Mouse (Mus musculus) kidney, postnatal 25 days (tissue): Measurements from ENCODE around the gene Malsu1.
A peak's percentile ranks its signal among the peaks of the same experiment; 100 is the strongest.

Experiments
- DNase-seq, 2 experiments: peaks; one replicate each; pipeline ENCODE4 v3.0.0; 2021; ENCODE audit warnings: mixed read lengths in 2 of 2

Malsu1 gene

DNA sequence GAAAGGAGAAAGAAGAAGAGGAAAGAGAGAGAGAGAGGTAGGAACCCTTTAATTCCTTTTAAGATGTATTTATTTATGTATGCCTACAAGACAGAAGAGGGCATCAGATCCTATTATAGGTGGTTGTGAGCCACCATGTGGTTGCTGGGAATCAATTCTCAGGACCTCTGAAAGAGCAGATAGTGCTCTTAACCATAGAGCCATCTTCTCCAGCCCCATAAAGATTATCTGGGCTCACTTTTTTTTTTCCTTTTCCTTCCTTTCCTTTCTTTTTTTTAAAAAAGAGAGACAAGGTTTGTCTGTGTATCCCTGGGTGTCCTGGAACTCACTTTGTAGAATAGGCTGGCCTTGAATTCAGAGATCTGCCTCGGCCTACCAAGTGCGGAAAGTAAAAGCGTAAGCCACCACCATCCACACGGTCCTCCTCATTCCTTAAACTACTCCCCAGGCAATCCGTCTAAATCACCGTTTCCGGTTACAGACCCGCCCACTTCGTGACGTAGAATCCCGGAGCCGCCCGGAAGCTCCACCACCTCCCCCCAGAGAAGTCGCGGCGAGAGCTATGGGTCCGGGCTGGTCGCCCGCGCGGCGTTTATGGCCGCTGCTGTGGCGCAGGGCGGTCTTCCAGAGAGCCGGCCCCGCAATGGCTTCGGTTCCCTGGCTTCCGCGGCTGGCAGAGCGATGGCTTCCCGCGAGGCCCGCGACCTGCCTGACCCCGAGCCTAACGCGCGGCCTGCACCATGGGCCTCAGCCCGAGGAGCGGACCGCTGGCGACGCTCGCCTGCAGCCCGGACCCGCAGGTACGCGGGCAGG is at the start of gene Malsu1:
Gene Malsu1 (plus strand): TSS at position 492 of the 813 bp plus-strand sequence.
- DNase-seq, result peak; percentile 96 to 97

DNA sequence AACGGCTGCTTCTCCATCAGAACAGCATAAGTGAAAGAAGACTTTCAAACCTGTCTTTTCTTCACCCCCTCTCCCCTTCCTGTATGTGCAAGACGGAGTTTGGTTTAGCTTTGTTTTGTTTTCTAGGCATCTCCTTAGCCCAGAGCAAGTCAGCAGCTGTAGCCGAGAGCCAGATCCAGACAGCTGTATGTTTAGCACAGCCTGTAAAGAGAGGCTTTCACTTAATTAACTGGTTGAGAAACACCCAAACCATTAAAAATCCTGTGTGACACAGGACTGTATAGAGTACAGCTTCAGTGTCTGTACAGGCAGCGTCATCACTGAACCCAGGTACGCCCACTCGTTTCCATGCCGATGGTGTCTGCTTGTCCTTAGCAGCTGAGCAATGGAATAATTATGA is 48.3 kb upstream of the Malsu1 start:
- DNase-seq, result no peak

DNA sequence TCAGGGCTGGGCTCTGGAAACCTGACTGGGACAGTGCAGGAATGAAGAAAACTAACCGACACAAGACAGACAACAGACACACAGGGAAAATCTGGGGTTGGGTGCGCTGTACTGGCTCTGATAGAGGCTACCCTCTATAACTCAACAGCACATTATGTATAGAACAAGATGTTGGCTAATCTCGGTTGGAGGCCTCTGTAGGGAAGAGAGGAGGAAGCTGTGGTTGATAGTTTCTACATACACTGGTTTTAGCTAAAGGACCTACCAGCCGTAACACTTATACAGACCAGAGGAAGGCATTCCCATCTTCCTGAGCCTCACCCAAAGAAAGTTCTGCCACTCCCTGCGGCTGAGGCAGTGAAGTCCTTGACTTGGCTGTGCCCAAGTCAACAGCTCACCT is 47.1 kb upstream of the Malsu1 start:
- DNase-seq, result no peak

DNA sequence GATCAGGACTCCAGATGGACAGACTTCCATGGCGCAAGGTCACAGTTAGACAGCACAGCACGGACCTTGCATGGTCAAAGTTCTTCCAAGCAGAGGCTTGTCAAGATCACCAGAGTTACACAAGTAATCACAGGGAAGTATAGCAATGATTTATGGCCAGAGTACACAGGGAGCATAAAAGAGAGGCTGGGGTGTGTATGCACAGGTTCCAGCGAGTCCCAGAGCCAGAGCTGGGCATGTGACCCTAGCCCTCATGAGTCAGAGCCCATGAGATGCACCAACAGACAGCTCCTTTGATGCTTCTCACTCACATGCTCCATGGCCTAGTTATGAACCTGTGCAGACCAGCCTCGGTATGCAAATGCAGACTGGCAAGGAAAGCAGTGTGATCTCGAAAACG is 45.6 kb upstream of the Malsu1 start:
- DNase-seq, result no peak

DNA sequence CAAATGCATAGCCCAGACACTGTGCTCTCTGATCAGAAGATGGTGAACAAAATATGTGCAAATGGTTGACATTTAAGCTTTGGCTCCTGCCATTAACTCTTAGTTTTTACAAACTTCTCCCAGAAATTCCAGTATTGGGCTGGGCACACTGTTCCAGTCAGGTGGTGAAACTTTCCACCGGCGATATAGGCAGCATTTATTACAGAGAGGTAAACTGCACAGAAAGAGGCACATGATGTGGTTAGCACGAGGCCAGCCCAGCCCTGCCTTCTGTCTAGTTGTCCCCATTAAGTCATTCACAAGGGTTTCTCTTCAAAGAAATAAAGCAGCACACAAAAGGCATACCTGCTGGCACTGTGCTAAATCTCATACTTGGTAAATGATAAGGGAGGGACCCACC is 44.9 kb upstream of the Malsu1 start:
- no peak for DNase-seq

DNA sequence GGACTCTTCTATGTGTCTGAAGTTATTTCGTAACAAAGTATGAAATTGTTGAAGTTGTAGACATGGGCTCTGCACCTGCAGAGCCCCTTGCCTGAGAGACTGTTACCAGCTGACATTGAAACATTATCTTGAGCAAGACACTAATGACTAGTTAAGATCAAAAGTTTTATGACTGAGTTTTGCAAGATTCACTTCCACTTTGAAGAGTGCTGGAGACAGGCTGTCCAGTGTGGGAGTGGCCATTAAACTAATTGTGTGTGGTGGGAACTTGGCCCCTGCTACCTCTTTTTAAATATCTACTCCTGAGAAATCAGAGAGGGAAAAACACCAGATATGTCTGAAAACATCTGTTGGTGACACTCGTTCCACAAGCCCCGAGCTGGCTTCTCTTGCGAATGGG is 42.4 kb upstream of the Malsu1 start:
- no peak for DNase-seq

DNA sequence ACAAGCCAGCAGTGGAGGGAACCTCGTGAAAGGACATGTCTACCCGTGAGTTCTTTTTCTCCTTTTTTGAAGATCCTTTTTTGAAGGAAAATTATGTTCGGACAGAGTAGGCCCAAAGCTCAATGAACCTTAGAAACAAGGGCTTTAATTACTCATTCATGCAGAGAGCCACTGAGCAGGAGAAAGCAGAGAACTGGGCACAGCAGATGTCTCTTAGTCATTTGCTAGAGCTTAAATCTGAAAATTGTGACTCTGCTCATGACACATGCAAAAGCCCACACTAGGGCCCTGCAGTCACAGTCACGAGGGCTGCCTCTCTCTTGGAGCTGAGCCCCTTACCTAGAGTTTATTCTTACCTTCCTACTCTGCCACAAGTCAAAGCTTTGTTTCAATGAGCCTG is 40.8 kb upstream of the Malsu1 start:
- DNase-seq, result no peak

DNA sequence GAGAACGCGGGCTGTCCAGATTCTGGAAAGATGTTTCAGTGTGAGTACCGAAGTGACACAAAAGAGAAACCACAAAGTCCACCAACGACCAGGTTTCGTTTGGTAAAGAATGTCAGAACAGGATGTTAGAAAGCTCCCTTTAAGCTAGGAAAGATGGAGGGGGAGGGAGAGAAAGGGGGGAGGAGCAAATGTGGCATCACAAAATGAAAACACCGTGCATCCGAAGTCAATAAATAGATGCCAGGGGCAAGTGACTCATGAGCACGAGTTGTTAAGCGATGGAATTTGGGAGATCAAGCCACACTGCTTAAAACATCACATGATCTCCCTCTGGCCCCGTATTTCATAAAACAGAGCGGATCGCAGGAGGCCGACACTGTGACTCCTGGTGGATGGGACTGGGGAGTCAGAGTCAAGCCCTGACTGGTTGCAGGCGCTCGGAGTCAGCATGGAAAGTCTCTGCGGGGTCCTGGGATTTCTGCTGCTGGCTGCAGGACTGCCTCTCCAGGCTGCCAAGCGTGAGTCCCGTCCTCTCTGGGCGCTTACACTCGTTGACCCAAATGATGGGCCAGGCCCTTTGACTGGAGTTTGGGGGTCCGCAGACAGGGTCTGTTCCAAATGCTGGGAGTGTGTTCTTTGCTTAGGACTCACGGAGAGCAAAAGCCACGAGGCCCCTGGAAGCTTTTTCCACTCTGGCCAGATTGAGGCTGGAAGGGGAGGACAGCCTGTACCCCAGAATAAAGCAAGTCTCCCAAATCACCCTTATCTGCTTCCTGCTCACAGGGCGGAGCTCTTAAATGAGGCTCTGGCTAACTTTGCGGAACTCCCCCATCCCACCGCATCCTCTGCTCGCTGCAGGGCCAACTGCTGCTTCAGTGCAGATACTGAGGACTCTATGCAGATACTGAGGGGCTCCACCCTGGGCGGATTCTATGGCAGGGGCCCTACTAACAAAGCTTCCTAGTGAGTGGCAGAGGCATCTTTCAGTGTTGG is 37.0 kb upstream of the Malsu1 start, which contains the start of gene Gpnmb:
Gene Gpnmb (plus strand): TSS at position 272 of the 993 bp plus-strand sequence.
- no peak for DNase-seq

DNA sequence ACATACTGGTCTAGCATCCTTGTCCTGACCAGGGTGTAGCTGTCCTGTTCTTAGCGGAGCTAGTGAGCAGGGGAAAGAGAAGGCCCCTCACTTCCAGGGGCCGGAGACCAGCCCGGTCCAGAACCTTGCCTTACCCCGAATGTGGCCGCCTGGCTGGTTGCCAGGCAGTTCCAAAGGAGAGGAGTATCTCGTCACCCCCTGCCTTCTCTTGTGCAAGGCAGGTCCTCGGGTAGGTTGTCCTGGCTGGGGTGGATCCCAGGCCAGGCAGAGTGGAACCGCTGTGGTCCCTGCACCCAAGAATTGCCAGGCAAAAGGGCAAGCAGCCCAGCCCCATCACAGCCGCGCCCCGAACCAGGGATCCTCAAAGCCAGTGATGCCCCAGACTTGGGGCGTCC is 36.3 kb upstream of the Malsu1 start:
- DNase-seq, result no peak

DNA sequence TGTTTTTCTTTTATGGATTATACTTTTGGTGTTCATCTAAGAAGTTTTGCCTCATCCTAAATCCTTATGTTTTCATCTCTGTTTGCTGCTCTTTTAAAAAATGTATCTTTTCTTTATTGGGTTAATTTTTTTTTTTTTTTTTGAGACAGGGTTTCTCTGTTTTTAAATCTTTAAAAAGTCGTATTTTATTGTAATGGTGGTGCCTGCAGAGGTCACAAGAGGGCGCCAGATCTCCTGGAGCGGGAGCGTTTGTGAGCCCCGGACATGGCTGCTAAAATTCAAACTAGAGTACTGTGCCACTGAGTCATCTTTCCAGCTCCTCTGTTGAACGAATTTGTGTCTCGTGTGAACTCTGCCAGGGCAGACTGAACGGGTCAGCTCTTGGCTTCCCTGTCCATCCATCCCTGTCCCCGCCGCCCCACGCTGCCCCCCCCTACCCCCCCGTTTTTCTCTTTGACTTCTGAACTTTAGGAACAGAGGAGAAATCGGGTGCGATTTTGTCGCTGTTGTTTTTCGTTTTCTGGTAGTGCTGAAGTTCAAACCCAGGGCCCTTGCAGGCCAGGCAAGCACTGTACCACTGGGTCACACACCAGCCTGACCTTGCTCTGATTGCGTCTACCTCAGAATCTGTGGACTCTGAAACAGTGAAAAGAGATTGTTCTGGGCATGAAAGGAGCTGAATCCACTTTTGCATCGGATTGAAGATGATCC is 34.0 kb upstream of the Malsu1 start:
- DNase-seq, result peak; percentile 57 to 69

DNA sequence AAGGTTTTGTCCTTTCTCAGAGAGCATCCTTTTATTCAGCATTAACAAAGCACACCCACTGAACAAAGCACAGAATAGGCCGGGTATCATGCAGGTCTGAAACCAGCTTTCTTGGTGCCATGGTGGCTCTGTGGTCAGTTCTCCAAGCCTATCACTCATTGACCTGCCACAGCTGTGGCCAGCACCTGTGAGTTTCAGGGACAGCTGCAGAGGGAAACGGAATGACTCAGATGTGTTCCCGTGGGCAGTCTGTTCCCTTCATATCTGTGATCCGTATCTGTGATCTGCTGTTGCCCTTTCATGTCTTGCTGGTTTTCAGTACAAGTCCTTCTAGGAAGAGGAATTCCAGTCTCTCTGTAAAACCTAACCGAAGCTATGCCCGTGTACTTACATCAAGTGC is 27.1 kb upstream of the Malsu1 start:
- DNase-seq, result no peak

DNA sequence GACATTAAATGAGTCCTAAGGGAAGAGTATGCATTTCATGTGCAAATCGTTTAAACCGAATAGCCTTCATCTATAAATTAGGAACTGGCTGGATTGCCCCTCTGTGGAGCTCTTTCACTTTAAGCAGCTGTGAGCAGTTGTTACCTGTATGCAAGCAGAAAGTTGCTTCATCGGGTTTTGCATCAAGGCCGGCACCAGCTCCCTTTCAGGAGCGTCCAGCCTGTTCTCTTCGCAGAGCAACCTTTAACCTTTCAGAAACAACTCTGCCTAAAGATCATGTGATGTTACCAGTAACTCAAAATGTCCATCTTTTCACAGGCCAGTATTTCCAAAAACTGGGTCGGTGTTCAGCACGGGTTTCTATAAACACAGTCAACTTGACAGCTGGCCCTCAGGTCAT is 26.6 kb upstream of the Malsu1 start:
- no peak for DNase-seq

DNA sequence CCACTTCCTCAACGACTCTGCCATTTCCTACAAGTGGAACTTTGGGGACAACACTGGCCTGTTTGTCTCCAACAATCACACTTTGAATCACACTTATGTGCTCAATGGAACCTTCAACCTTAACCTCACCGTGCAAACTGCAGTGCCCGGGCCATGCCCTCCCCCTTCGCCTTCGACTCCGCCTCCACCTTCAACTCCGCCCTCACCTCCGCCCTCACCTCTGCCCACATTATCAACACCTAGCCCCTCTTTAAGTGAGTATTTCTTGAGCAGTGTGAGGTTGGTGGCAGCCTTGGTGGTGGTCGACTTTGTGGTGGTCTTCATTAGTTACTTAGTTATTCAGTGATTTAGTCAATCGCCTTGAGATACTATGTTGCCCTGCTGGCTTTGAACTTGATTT is 25.7 kb upstream of the Malsu1 start:
- DNase-seq, result no peak

DNA sequence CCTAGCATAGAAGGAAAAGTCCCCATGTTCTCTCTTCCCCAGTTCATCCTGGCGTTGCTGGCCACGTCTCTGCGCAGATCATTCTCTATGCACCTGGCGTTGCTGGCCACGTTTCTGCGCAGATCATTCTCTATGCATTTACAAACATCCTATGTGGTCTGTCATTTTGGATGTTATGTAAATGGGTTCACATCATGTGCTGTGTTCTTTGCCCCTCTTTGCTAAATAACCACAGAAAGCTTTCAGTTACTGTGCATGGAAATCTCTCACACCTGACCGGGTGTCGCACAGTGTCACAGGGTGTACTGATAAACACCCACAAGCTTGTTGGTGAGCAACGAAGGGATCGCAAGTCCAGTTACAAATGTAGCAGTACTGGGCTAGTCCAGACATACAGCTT is 25.2 kb upstream of the Malsu1 start:
- no peak for DNase-seq

DNA sequence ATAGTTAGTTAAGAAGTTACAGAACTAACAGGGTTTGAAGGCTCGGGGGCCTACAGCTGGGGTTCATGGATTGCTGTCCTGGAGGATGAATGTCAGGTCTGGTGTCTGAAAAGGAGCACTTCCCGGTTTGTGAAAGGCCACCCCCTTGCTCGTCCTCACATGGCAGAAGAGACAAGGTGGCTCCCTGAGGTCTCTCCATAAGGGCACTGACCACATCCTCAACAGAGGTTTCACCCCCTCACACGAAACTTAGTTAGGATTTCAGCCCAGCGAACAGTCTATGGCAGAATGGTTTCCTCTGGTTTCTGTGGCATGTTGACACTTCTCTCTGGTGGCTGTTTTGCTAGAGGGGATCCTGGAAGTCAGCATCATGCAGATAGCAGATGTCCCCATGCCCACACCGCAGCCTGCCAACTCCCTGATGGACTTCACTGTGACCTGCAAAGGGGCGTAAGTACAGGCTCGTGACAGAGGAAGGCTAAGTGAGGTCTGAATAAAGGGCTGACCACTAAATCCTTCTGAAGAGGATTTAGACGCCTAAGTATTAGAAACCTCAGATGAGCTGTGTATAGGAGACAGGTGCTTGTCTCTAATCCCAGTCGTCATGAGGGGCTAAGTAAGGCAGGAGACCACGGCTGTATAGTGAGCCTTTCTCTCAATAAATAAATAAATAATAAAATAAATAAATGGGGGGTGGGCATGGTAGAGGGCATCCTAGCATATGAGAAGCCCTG is 22.8 kb upstream of the Malsu1 start:
- DNase-seq, result no peak

DNA sequence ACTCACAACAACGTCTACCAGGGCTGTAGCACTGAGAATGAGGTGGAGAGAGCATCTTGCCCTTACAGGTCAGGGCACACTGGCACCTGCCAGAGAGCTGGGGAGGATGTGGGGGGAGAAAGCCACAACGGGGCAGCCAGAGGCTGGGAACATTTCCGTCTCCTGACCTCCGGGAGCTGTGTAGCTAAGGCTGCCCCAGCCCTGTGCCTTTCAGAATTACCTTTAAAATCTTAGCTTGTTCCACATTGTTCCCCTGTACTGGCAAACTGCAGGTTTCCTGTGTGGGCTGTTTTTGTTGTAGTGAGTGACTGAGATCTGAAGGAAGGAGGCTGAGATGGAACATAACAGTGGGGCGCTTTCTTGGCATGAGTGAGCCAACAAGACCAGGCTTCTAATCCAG is 21.4 kb upstream of the Malsu1 start:
- DNase-seq, result no peak

DNA sequence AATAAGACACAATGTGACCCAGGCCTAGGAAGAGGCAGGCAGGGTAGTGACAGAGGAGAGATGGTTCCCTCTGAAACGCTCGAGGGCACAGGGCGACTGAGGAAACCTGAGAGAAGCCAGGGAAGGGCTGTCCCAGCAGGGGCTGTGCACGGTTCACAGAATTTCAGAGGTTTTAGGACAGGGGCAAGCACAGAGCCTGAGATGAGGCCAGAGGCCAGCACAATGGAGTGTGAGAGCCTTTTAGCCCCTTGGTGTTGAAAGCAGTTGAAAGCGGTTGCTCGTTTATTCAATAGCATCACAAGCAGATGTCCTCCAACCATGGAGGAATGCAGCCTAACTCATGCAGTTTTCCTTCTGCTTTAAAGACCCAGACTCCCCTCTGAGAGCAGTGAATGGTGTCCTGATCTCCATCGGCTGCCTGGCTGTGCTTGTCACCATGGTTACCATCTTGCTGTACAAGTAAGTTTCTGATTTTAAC is 18.3 kb upstream of the Malsu1 start:
- no peak for DNase-seq

DNA sequence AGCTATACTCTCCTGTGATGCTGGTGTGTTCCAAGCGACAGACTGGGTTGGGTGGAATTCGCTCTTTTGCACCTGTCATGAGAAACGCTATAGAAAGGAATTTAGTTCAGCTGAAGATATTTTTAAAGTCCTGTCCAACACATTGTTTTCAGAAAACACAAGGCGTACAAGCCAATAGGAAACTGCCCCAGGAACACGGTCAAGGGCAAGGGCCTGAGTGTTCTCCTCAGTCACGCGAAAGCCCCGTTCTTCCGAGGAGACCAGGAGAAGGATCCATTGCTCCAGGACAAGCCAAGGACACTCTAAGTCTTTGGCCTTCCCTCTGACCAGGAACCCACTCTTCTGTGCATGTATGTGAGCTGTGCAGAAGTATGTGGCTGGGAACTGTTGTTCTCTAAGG is 17.6 kb upstream of the Malsu1 start:
- DNase-seq, result no peak

DNA sequence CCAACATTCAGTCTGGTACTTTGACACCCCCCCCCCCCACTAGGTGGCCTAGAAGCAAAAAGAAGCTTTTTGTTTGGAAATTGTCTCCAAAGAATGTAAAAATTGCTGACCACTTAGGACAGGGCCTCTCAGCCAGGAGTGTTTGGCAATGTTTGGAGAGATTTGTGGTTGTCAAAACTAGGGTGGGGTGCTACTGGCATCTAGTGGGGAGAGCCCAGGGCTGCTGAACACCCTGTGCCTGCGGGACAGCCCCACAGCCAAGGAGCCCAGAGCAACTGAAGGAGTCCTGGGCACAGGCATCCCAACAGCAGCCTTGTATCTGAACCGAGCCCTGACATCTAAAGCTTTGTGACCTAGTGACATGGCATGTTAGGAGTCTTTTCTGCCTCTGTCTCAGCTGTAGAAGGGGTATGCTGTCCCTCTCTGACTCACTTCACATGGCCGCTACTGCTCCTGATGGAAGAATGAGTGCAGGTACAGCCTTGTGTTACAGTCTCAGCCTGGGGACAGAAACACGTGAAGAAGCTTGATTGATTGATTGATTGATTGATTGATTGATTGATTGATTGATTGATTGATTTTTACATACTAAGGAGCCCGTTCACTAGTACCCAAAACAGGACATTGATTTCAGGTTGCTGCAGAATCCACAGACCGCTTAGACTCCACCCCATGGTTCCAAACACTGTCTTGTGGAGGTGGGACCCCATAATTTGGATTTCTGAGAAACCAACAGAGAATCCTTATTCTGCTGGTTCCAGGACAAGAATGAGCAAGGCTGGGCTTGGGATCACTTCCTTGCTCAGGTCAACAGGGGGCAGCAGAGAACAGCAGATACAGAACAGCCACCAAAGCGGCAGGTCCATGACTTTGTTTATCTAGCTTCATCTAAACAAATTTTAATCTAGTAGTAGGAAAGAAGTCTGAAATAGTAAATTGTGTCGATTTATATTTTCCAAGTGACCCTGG is 16.3 kb upstream of the Malsu1 start:
- DNase-seq, result peak; percentile 67 to 75

DNA sequence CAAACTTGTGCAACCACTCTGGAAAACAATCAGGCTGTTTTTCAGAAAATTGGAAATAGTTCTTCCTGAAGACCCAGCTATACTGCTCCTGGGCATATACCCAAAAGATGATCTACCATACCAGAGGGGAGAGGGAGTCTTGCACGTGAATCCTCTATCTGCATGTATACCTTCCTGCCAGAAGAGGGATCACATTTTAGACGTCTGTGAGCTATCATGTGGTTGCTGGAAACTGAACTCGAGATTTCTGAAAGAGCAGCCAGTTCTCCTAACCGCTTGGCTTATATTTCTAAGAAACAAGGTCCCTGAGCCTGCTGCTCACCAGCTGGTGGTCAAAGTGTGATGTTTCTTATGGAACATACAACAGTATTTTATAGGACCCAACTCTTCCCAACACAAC is 5.2 kb upstream of the Malsu1 start:
- DNase-seq, result no peak

DNA sequence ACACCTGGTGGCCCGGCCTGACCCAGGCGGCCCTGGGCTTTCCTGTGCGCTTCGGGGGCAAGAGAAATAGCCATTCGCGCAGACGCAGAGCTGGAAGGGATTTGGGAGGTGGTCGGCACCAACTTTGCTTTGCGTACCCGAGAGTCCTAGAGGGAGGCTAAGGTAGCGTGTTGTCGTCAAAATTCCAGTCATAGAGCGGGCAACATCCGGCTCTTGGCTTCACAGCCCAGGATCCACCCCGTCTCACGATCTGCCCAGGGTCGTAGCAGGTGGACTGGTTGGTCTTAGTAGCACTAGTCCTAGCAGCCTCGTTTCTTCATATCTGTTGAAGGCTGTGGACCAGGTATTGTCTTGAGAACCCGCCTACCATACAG is 509 bp downstream of the Malsu1 start:
- peak in 1 of 2 experiments; percentile 11 for DNase-seq
